Mouse (Mus musculus) heart, postnatal 25 days (tissue): ENCODE results near the gene Fam120a. TPM values are rescaled to one million over a fixed set of nuclear protein-coding genes. Genes with fewer than 3 reads are reported as not detected.
A peak's percentile ranks its signal among the peaks of the same experiment; 100 is the strongest.

ENCODE experiments used
- DNase-seq: peaks from one replicate; pipeline ENCODE4 v3.0.0; 2022; ENCODE audit warnings: low spot score
- intact Hi-C: fragments of 180-260 bp; cut with DNase I; formaldehyde crosslinking; loops from one replicate; pipeline ENCODE4 v1.15.1; 2025
- total RNA-seq, 2 experiments: library from RNA; stranded (reverse); gene quantifications; 2 replicates each; pipeline ENCODE4 v1.2.3; 2021

Gene Fam120a
- total RNA-seq: 100 to 1,000 TPM; 110 to 116 TPM

DNA sequence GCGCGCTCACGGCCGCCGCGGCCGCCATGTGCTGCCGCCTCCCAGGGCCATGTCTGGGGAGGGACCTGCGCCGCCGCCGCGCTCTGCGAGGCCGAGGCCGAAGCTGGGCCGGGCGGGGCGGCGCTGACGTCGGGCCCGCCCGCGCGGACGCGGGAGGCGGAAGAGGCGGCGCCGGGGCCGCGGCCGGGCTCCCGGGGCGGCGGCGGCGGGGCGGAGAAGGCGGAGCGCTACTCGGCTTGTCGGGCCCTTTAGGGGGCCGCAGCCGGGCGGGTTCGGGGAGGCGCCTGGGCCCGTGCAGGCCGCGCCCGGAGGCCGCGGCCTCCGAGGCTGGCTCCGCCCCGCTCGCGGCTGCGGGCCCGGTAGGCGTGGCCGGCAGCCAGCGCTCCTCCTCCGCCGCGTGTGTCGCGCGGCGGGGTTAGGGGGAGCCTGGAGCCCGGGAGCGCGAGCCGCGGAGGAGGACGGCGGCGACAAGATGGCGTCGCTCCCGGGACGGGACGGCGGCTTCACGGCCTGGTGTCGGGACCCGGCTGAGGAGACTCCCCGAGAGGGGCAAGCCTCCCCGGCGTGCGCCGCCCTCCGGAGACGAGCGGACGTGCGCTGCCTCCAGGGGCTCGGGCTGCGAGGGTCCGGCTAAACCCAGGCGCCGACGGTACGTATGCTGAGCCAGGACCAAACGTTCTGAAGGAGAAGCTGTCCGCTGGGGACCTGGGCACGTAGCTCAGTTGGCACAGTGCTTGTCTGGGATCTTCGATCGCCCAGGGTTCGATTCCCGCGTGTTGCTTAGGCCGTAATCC, at the start of gene Fam120a:
Gene Fam120a (minus strand): TSS at position 62 of the 794 bp plus-strand sequence.
- peak; percentile 83 for DNase-seq

DNA sequence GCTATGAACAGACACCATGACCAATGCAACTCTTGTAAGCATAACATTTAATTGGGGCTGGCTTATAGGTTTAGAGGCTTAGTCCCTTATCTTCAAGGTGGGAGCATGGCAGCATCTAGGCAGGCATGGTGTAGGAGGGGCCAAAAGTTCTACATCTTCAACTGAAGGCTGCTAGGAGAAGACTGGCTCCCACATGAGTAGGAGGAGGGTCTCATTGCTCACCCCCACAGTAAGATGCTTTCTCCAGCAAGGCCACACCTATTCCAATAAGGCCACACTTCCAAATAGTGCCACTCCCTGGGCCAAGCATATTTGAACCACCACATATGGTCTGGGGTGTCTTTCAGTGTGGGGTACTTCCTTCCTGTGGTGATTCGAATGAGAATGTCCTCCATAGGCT, 49.6 kb upstream of the Fam120a start:
- DNase-seq: no peak
- intact Hi-C loops: no loop called here

More for the DNA sequence above, at the start of gene Fam120a:
- intact Hi-C loops: loop anchor here (5.0 to 10.0 kb wide), 2 partner anchors 91 to 423 kb away; no protein-coding TSS in a partner anchor

- peak; percentile 19 for DNase-seq
- intact Hi-C loops: no loop called here
These were observed 48.5 kb upstream of the Fam120a start for GRCm38 (mm10) chr13:49016311-49016761.

DNA sequence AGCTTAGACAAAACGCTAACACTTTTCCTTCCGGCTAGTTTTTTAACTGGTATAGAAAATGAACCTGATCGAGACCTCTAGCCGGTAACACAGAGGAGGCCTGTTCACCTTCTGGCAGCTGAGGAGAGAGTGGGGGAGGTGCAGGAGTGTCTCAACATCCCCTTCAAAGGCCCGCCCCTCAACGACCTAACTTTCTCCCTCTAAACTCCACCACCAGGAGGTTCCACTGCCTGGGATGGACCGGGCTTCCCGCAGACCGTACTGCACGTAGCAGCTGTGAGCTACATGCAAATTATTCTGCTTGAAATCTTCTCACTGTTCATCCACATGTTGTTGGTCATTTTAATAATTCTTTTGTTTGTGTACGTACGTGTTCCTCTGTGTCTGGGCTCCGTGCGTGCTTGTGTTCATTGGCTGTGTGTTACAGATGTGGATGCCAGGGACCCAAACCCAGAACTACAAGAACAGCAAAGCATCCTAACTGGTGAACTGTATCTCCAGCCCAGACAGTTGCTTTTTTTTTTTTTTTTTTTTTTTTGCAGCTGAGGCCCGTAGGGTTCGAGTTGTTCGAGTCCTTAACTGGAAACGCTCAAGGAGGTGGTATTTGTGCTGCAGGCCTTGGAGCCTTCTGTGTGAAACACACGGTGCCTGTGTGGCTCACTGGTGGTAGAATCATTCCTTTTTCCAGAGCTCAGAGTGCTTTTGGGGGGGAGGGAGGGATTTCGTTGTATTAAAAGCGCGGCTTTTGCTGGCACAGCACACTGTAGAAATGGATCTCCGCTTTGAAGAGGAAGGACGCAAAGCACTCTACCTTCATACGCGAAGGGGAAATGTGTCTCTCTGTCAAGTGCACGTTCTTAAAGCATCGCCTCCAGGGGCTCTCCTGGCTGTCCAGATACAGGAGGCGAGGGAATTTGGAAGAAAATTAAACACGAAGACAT, 47.8 kb upstream of the Fam120a start:
- intact Hi-C loops: no loop called here

GRCm38 (mm10) chr13:49013206-49013794, 45.5 kb upstream of the Fam120a start:
- DNase-seq: no peak
- intact Hi-C loops: no loop called here

More for the DNA sequence above, 47.8 kb upstream of the Fam120a start:
- no peak for DNase-seq

GRCm38 (mm10) chr13:49001691-49002090, 33.9 kb upstream of the Fam120a start:
- no peak for DNase-seq
- intact Hi-C loops: no loop called here

DNA sequence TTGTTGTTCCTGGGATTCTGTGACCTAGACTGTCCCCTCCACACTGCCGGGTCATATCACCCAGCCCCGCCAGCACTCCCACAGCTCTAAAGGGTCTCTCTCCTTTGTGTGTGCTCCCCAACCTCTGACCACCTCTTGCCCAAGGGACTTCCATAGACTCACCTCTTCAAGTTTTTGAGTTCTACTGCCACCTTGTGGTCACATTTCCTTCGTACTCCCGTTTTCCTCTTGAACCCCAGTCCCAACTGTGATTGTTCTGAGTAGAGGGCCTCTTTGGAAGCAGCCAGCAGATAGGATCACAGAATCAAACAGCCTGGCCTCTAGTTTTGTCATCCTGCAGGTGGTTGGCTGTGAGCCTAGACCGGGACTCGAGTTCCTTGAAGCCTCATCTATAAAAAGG, 30.8 kb upstream of the Fam120a start:
- intact Hi-C loops: loop anchor here (2.0 to 5.0 kb wide), 3 partner anchors 56 to 344 kb away; no protein-coding TSS in a partner anchor
- DNase-seq: no peak

DNA sequence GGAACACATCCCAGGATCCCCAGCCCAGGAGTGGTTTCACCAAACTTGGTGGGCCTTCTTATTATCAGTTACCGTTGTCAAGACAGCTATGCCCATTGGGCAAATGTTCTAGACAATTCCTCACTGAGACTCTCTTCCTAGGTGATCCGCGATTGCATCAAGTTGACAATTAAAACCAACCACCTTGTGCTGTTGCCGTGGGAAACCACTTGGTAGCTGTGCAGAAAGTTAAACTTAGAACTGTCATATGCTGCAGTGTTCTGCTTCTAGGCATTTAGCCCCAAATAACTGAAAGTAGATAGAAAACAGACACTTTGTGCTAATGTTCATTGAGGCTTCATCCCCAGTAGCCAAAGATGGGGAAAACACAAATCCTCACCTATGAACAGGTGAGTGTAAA, 28.9 kb upstream of the Fam120a start:
- intact Hi-C loops: loop anchor here (5.0 kb wide), 2 partner anchors 54 to 194 kb away; no protein-coding TSS in a partner anchor
- DNase-seq: no peak

GRCm38 (mm10) chr13:48994903-48995302, 27.1 kb upstream of the Fam120a start:
- no peak for DNase-seq
- intact Hi-C loops: loop anchor here (5.0 kb wide), 2 partner anchors 53 to 193 kb away; no protein-coding TSS in a partner anchor

DNA sequence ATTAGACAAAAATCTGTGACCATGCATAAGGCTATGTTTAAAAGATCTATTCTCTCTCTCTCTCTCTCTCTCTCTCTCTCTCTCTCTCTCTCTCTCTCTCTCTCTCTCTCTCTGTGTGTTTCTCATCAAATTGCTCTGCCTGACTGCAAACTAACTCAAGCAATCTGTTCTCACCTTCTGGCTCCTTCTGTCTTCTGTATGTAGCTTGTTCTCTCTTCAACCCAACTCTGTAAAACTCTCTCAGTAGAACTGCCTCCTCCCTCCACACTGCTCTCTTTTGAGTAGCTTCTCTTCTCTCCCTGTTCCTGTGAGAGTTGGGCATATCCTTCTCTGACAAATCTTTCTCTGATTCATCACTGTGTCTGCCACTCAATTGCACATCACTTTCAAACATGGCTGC, 25.1 kb upstream of the Fam120a start:
- intact Hi-C loops: no loop called here
- DNase-seq: no peak

- no peak for DNase-seq
- intact Hi-C loops: no loop called here
These were observed 22.3 kb upstream of the Fam120a start for GRCm38 (mm10) chr13:48990138-48990537.

DNA sequence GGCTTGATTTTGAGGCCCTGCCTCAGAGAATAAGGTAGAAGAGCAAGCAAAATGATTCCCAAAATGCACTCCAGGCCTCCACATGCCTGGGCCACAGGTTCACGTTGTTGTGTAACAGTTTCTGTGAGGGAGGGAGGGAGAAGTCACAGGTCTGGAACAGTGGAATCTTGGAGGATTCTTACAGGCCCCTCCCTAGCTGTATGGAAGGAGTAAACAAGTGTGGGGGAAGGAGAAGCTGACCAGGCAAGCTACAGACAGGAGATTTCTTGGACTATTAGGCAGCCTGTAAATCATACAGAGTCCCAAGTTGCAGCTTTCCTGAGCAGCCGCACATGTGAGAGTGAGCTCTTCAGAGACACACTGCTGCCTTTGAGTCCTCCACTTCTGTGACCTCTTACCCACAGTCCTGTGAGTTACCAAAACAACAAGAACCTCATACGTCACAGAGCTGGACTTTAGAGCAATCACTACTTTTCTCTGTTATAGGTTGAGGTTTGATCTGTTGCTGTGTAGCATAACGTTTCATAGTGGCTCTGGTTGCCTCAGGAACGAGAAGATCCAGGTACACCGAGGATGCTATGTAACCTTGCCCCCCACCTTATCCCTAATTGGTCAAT, 14.8 kb upstream of the Fam120a start:
- DNase-seq: no peak
- intact Hi-C loops: no loop called here

- intact Hi-C loops: no loop called here
- DNase-seq: no peak
These were observed 11.3 kb upstream of the Fam120a start for GRCm38 (mm10) chr13:48979069-48979468.

GRCm38 (mm10) chr13:48977858-48978257, 10.0 kb upstream of the Fam120a start:
- intact Hi-C loops: no loop called here
- no peak for DNase-seq

DNA sequence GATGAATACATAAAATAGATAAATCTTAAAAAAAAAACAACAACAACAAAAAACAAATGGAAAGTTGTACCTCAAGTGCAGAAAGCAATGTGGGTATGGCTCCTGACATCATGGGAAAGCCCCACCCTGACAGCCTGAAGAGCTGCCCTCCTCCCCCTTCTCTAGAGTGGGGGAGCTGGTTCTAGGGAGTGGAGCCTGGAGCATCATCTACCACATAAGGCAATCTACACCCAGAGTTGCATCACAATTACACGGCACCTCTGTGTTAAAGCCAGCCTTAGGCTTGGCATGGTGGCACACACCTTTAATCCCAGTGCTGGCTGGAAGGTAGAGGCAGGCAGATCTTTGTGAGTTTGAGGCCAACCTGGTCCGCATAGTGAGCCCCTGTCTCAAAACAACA, 6.9 kb upstream of the Fam120a start:
- intact Hi-C loops: no loop called here
- no peak for DNase-seq

GRCm38 (mm10) chr13:48974266-48974665, 6.4 kb upstream of the Fam120a start:
- DNase-seq: no peak
- intact Hi-C loops: no loop called here

GRCm38 (mm10) chr13:48973231-48973630, 5.4 kb upstream of the Fam120a start:
- intact Hi-C loops: no loop called here

DNA sequence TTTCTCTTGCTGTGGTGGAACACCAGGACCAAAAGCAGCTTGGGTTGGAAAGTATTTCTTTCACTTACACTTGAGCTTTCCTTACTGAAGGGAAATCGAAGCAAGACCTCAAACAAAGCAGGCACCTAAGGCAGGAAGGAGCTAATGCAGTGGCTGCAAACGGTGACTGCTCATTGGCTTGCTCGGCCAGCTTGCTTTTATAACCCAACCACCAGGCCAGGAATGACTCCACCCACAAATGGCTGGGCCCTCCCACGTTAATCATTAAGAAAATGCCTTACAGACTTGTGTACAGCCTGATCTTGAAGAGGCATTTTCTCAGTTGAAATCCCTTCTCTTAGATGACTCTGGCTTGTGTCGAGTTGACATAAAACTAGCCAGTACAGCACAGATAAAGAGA, 3.2 kb upstream of the Fam120a start:
- DNase-seq: no peak
- intact Hi-C loops: no loop called here

More at GRCm38 (mm10) chr13:48973231-48973630, 5.4 kb upstream of the Fam120a start:
- DNase-seq: no peak

DNA sequence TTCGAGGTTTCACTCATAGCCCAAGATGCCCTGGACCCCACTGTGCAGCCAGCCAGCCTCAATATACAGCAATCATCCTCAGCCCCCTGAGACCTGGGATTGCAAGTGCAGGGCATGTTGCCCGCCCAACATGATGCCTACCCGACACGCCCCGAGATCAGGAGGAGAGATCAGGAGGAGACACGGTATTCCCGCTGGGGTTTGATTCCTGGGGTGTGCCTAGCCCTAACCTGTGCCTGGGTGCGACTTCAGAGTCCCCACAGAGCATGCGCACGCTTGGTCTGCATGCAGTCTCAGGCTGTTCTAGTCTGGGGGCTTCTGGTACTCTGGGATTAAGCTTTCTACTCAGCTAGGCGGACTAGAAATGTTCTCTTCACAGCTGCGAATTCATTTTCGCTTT, 2.7 kb upstream of the Fam120a start:
- intact Hi-C loops: no loop called here
- DNase-seq: no peak

DNA sequence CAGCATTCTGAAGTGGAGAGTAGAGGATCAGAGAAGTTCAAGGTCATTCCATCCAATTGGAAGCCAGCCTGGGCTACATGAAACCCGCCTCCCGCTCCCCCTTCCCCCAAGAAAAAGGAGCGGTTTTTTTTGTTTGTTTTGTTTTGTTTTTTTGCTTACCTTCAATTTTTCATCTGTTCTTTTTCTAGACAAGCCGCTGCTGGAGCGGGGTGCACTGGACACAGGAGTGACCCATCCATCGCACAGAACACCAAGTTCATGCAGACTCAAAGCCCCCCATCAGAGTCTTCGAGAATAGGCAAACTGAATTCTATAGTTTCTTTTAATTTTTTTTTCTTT, 902 bp upstream of the Fam120a start:
- intact Hi-C loops: loop anchor here (5.0 to 10.0 kb wide), 2 partner anchors 91 to 424 kb away; no protein-coding TSS in a partner anchor
- DNase-seq: no peak
